8 mouse cellular contexts compared by ENCODE assay signal in the genomic region with DNA sequence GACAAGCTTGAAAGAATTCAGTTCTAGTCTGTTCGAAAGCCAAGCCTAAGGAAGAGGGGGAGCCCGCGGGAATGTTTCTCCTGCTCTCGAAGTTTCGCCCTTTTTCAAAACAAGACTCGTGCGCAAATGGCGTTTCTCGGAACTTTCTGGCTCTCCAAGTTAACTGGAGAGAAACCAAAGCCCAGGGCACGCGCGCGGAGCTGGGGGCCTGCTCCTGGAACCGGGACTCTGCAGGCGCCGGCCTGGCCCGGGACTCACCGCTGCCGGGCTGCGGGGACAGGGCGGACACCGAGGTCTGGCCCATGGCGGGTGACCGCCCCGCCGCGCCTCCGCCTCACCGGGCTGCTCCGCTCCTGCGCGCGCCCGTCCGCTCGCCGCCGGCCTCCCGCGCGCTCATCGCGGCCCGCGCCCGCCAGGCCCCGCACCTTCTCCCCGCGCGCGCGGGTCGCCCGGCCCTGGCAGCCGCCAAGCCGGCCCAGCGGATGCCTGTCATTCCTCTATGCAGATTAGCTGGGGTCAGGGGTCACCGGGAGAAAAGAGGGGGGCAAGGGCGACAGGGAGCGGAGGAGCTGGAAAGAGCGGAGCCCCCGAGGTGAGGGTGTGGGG.
A peak's percentile ranks its signal among the peaks of the same experiment; 100 is the strongest.
DNase-seq lines count a peak whose midpoint lies in the region; ATAC-seq and TF ChIP-seq lines count a peak whose summit lies in the region.

No protein-coding gene starts in this region.

- peaks cover 7% of the 10 kb centered on the region for H3K4me1 ChIP-seq in forebrain, embryonic 16.5 days (replicated peaks; ENCODE audit: control insufficient read depth, insufficient read depth, low read length)
- H3K4me1 ChIP-seq in lung, embryonic 14.5 days (ENCODE audit: insufficient read depth) = peaks cover 22% of the 10 kb centered on the region

- H3K9ac ChIP-seq in forebrain, embryonic 16.5 days (replicated peaks; ENCODE audit: low read depth, low read length) = peak overlapping the region; percentile 66
- H3K9ac ChIP-seq in lung, embryonic 14.5 days = peak overlapping the region; percentile 91

- TF ChIP-seq CTCF in Patski (IDR thresholded peaks at IDR 0.05) = no peak
- TF ChIP-seq CTCF in lung, embryonic 14.5 days (IDR thresholded peaks at IDR 0.05; ENCODE audit: low read depth) = no peak

- intact Hi-C loops in heart, postnatal 25 days (cut with DNase I) = loop anchor here (5.0 kb wide), 1 partner anchor 47 kb away; no protein-coding TSS in a partner anchor

- no peaks in the 10 kb centered on the region for H3K27me3 ChIP-seq in Patski
- H3K27me3 ChIP-seq in forebrain, embryonic 16.5 days (replicated peaks; ENCODE audit: control insufficient read depth, insufficient read depth, low read length) = no peaks in the 10 kb centered on the region
- H3K27me3 ChIP-seq in lung, embryonic 14.5 days (ENCODE audit: insufficient read depth, low read length) = no peaks in the 10 kb centered on the region

- H3K4me3 ChIP-seq in forebrain, embryonic 16.5 days (replicated peaks; ENCODE audit: low read length) = peak overlapping the region; percentile 57
- H3K4me3 ChIP-seq in lung, embryonic 14.5 days (ENCODE audit: low read depth, low read length) = peak overlapping the region; percentile 63

- H3K36me3 ChIP-seq in forebrain, embryonic 16.5 days (ENCODE audit: control insufficient read depth, insufficient read depth) = no peaks in the 10 kb centered on the region
- no peaks in the 10 kb centered on the region for H3K36me3 ChIP-seq in lung, embryonic 14.5 days (ENCODE audit: insufficient read depth)

- WGBS in forebrain, embryonic 16.5 days = under 1% methylated on average over 61 of the region's 62 CpGs
- under 1% methylated on average over 62 of the region's 62 CpGs for WGBS in lung, embryonic 14.5 days

- ATAC-seq in Patski = peak; percentile 73
- ATAC-seq in forebrain, embryonic 16.5 days = peak; percentile 86
- ATAC-seq in lung, embryonic 14.5 days (ENCODE audit: insufficient read depth) = peak; percentile 84

- H3K9me3 ChIP-seq in forebrain, embryonic 16.5 days (ENCODE audit: control insufficient read depth, low read length) = no peaks in the 10 kb centered on the region
- H3K9me3 ChIP-seq in lung, embryonic 14.5 days (ENCODE audit: low read depth, low read length) = no peaks in the 10 kb centered on the region

- peak overlapping the region; percentile 89 for H3K4me2 ChIP-seq in forebrain, embryonic 16.5 days (ENCODE audit: low read length)
- H3K4me2 ChIP-seq in lung, embryonic 14.5 days = peak overlapping the region; percentile 81

- H3K27ac ChIP-seq in forebrain, embryonic 16.5 days (ENCODE audit: low read length) = no peak overlapping the region
- H3K27ac ChIP-seq in lung, embryonic 14.5 days (ENCODE audit: low read depth) = peak overlapping the region; percentile 100

- DNase-seq in Patski (ENCODE audit: low read depth, low spot score) = no peak
- peak; percentile 32 to 44 for DNase-seq in cerebellum, adult 18-20 months
- peak; percentile 60 for DNase-seq in heart, postnatal 25 days (ENCODE audit: low spot score)
- peak; percentile 13 to 19 for DNase-seq in layer of hippocampus, adult 18-20 months (ENCODE audit: low spot score in 2 of 2)
- peak; percentile 88 for DNase-seq in lung, embryonic 14.5 days
- DNase-seq in ovary, adult 18-20 months (ENCODE audit: low spot score) = peak; percentile 47
- DNase-seq in urinary bladder, postnatal 36 days (ENCODE audit: low spot score in 2 of 2) = peak; percentile 52 to 59

- in situ Hi-C loops in Patski (cut with MboI; ENCODE audit: low pct_unique_long_range_greater_than_20kb) = no loop called here

- POLR2A ChIA-PET in Patski (lab: Charles Lee) = interaction anchor here (0.5 kb wide), 1 partner anchor 850 kb away, joined by 3 read pairs; no protein-coding TSS in a partner anchor

- CTCF ChIA-PET in Patski (lab: Charles Lee) = interaction anchor here (0.8 to 1.1 kb wide), 3 partner anchors 9 to 375 kb away, joined by 3 to 4 read pairs (median 4); no protein-coding TSS in a partner anchor
